Mouse (Mus musculus) midbrain, embryonic 10.5 days (tissue): ENCODE data around the gene Spryd4. TPM values are rescaled to one million over a fixed set of nuclear protein-coding genes. Genes with fewer than 3 reads are reported as not detected.
"Not testable (repeated sequence)": the region's sequence is repeated elsewhere in the genome, so short reads cannot be mapped to it uniquely, and the experiment has no call there.

ENCODE experiments used
- DNase-seq: peaks from one replicate; pipeline ENCODE4 v3.0.0-alpha.2; 2017; ENCODE audit warnings: low spot score
- H3K27ac ChIP-seq: fragments of 300-500 bp; sonication (generic); replicated peaks from 2 replicates; pipeline ENCODE4 v1.5.1; 2016; ENCODE audit warnings: mild to moderate bottlenecking
- H3K27me3 ChIP-seq: fragments of 300-500 bp; sonication (generic); 2 replicates; pipeline ENCODE4 v1.6.1; 2016; ENCODE audit warnings: low read depth, mild to moderate bottlenecking; ENCODE audit not compliant: poor library complexity, severe bottlenecking
- H3K36me3 ChIP-seq: fragments of 300-500 bp; sonication (generic); 2 replicates; pipeline ENCODE4 v1.6.1; 2016; ENCODE audit warnings: mild to moderate bottlenecking, moderate library complexity
- H3K4me1 ChIP-seq: fragments of 300-500 bp; sonication (generic); 2 replicates; pipeline ENCODE4 v1.6.1; 2016
- H3K4me3 ChIP-seq: fragments of 300-500 bp; sonication (generic); 2 replicates; pipeline ENCODE4 v1.5.1; 2016; ENCODE audit warnings: mild to moderate bottlenecking, moderate library complexity
- H3K9me3 ChIP-seq: fragments of 300-500 bp; sonication (generic); replicated peaks from 2 replicates; pipeline ENCODE4 v1.6.1; 2016; ENCODE audit warnings: mild to moderate bottlenecking
- WGBS: fragments of 180-500 bp; shearing (Covaris S2); methylation state at CpG from one replicate; pipeline ENCODE4 v1.1.7; 2016; 5-methylcytosine and 5-hydroxymethylcytosine counted together
- polyA plus RNA-seq: library from polyadenylated mRNA; unstranded; fragments of >200 nt; fragmentation: Nextera tagmentation; extraction: Ambion mirVana; gene quantifications from 2 replicates; pipeline ENCODE4 v1.2.1, GENCODE M21; 2016

Spryd4 gene
- polyA plus RNA-seq, 1 experiment from 2014 or later: 32.7 TPM

- no peak overlapping the region for H3K27ac ChIP-seq
- 90% methylated on average over 5 of the region's 5 CpGs for WGBS
- H3K27me3 ChIP-seq: peaks cover 23% of the 10 kb centered on the region
- DNase-seq: no peak
- no peak overlapping the region for H3K4me3 ChIP-seq
- H3K4me1 ChIP-seq: peaks cover 20% of the 10 kb centered on the region
- no peaks in the 10 kb centered on the region for H3K9me3 ChIP-seq
- peaks cover 4% of the 10 kb centered on the region; the same call in 1 of the 2 replicates for H3K36me3 ChIP-seq
Measured at GRCm38 (mm10) chr10:128214981-128215380, 3.4 kb upstream of the Spryd4 start.

GRCm38 (mm10) chr10:128214112-128214511 is 2.5 kb upstream of the Spryd4 start:
- not testable (repeated sequence) for DNase-seq, H3K4me3 ChIP-seq, H3K27ac ChIP-seq, H3K9me3 ChIP-seq, H3K36me3 ChIP-seq
- H3K4me1 ChIP-seq: peaks cover 20% of the 10 kb centered on the region
- peaks cover 23% of the 10 kb centered on the region for H3K27me3 ChIP-seq
- 92% methylated on average over 4 of the region's 4 CpGs for WGBS

DNA sequence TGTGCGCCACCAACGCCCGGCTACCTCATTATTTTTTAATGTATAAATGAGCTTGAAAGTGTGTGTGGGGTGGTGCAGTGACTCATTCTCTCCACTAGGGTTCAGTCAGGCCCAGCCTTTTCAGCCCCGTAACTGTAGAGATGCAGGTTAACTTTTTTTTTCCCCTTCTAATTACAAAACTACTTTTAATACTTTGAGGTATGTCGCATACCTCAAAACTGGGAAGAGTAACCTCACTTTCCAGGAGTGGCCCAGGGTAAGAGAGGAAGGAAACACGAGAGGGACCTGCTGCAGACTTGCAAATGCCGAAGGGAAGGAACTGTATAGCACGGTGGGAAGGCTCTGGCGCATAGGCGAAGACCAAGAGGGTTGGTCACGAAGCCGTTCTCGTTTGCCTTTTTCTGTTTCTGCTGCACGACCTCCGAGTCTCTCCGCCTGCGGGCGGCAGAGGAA is 1.3 kb upstream of the Spryd4 start:
- peak overlapping the region; percentile 49; the same call in 1 of the 2 replicates for H3K27ac ChIP-seq

DNA sequence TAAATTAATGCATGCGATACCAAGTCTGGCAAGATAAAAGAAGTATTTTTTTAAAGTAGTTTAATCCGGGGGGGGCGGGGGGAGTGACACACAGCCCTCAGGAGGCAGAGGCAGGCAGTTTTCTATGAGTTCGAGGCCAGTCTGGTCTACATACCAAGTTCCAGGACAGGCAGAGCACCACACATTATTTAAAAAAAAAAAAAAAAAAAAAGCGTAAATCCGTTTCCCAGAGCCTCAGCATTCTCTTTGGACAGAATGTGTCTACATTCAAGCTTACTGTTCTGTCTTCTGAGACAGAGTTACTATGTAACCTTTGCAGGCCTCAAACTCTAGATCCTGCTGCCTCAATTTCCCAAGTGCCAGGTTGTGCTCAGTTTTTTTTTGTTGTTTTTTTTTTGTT is 541 bp upstream of the Spryd4 start:
- peaks cover 20% of the 10 kb centered on the region for H3K4me1 ChIP-seq
- peaks cover 23% of the 10 kb centered on the region for H3K27me3 ChIP-seq
- H3K9me3 ChIP-seq: no peaks in the 10 kb centered on the region
- no peak for DNase-seq
- WGBS: 51% methylated on average over 6 of the region's 6 CpGs
- H3K4me3 ChIP-seq: peak overlapping the region; percentile 76
- peaks cover 16% of the 10 kb centered on the region for H3K36me3 ChIP-seq
- H3K27ac ChIP-seq: peak overlapping the region; percentile 85

More for the DNA sequence above, 1.3 kb upstream of the Spryd4 start:
- Histone ChIP-seq H3K9me3 (no peaks in the 10 kb centered on the region), H3K27me3 (peaks cover 23% of the 10 kb centered on the region), H3K4me3 (peak overlapping the region; percentile 49), H3K36me3 (peaks cover 14% of the 10 kb centered on the region), H3K4me1 (peaks cover 20% of the 10 kb centered on the region)
- 3% methylated on average over 18 of the region's 18 CpGs for WGBS
- peak; percentile 62 for DNase-seq

DNA sequence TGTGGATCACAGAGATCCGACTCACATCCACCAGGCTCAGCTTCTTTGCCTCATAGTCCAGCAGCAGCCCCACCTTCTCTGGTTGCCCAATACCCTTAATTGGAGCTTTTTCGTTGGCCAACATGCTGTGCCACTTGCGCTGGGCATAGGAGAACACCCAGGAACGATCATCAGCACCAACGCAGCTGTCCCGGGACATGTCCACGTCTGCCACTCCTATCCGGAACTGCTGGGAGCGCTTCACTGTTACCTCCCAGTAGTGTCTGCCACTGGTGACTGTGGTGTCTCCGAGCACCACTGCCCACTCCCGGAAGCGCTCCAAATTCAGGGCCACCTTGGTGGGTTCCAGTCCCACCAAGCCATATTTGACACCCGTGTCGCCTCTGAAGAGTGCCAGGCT is 653 bp downstream of the Spryd4 start:
- Histone ChIP-seq H3K27ac (peak overlapping the region; percentile 85), H3K4me1 (peaks cover 20% of the 10 kb centered on the region), H3K4me3 (peak overlapping the region; percentile 76), H3K27me3 (peaks cover 23% of the 10 kb centered on the region), H3K9me3 (no peaks in the 10 kb centered on the region), H3K36me3 (peaks cover 28% of the 10 kb centered on the region)
- 32% methylated on average over 14 of the region's 14 CpGs for WGBS
- no peak for DNase-seq

DNA sequence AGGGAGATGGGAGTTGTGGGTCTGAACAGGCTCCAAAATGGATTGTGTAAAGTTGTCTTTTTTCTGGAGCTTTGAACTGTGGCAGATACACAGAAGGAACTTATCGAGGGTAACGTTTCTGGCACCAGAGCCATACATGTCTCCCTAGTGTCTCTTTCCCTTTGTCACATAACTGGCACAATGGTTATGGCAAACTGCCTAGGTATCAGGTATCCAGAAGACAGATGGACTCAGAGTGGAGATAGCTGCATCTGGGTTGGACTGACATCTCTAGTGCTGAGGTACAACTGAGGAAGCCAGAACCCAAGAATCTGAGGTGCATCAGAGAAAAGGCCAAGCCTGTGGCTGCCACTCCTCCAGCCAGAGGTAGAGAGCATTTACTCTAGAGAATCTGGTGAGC is 1.5 kb downstream of the Spryd4 start:
- Histone ChIP-seq H3K27ac (no peak overlapping the region), H3K36me3 (peaks cover 28% of the 10 kb centered on the region), H3K4me1 (peaks cover 20% of the 10 kb centered on the region), H3K27me3 (peaks cover 23% of the 10 kb centered on the region), H3K9me3 (no peaks in the 10 kb centered on the region), H3K4me3 (peak overlapping the region; percentile 76)
- DNase-seq: no peak
- WGBS: 90% methylated on average over 2 of the region's 2 CpGs

GRCm38 (mm10) chr10:128209311-128210009 is 2.1 kb downstream of the Spryd4 start:
- Histone ChIP-seq H3K4me3 (no peak overlapping the region), H3K4me1 (peaks cover 20% of the 10 kb centered on the region), H3K9me3 (no peaks in the 10 kb centered on the region), H3K36me3 (peaks cover 28% of the 10 kb centered on the region), H3K27ac (no peak overlapping the region), H3K27me3 (peaks cover 16% of the 10 kb centered on the region)
- 95% methylated on average over 11 of the region's 11 CpGs for WGBS
- no peak for DNase-seq

DNA sequence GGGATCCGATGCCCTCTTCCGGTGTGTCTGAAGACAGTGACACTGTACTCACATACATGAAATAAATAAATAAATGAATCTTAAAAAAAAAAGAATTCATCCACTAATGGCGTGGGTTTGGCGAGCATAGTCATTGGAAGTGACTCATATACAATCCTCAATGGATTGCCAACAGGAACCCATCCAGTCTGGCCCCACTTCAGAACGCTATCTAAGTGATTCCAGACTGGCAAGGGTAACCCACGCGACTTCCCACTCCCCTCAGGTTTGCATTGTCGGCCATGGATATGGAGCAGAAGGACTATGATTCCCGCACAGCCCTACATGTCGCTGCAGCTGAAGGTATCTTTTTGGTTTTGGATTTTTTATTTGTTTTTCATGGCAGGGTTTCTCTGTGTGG is 3.3 kb downstream of the Spryd4 start:
- no peak for DNase-seq
- no peak overlapping the region for H3K27ac ChIP-seq
- 91% methylated on average over 10 of the region's 10 CpGs for WGBS
- peaks cover 19% of the 10 kb centered on the region for H3K4me1 ChIP-seq
- peaks cover 5% of the 10 kb centered on the region for H3K27me3 ChIP-seq
- H3K4me3 ChIP-seq: no peak overlapping the region
- H3K36me3 ChIP-seq: peaks cover 28% of the 10 kb centered on the region
- no peaks in the 10 kb centered on the region for H3K9me3 ChIP-seq

DNA sequence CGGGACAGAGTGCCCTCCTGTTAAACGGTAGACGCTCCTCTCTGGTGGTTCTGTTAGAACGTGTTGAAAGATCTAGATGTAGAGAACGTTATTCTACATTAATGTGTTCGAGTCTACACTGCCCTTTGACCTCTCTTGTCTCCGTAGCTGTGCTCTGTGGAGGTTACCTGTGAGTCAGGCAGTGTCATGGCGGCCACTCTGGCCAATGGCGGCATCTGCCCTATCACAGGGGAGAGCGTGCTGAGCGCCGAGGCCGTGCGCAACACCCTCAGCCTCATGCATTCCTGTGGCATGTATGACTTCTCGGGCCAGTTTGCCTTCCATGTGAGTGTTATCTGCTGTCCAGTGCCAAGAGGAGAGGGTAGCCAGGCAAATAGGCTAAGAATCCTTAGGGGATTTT is 6.7 kb downstream of the Spryd4 start:
- WGBS: 93% methylated on average over 15 of the region's 15 CpGs
- no peaks in the 10 kb centered on the region for H3K9me3 ChIP-seq
- peaks cover 24% of the 10 kb centered on the region for H3K36me3 ChIP-seq
- no peak for DNase-seq
- no peak overlapping the region for H3K27ac ChIP-seq
- no peaks in the 10 kb centered on the region for H3K27me3 ChIP-seq
- no peak overlapping the region for H3K4me3 ChIP-seq
- H3K4me1 ChIP-seq: no peaks in the 10 kb centered on the region

DNA sequence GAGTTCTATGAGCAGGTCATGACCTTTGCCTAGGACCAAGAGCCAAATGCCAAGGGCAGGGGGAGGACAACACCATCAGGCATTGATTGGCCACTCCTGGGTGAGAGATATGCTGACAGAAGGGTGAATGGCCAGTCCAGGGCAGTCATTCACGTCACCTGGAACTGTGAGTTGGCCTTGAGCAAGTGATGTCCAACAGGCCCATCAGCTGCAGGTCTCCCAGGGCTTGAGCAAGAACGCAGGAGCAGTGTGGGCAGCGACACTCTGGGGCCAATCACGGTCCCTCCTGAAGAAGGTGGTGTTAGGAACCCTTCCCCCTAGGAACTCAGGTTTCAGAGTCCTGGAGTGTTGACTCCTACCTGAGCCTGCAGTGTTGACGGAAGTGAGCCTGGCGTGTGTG is 9.8 kb downstream of the Spryd4 start:
- Histone ChIP-seq H3K36me3 (peaks cover 9% of the 10 kb centered on the region), H3K4me1 (no peaks in the 10 kb centered on the region), H3K27ac (no peak overlapping the region), H3K9me3 (no peaks in the 10 kb centered on the region), H3K27me3 (peaks cover 4% of the 10 kb centered on the region), H3K4me3 (no peak overlapping the region)
- no peak for DNase-seq
- 71% methylated on average over 5 of the region's 6 CpGs for WGBS

- H3K4me3 ChIP-seq: peak overlapping the region; percentile 85
- peaks cover 38% of the 10 kb centered on the region for H3K27me3 ChIP-seq
- WGBS: 1% methylated on average over 74 of the region's 79 CpGs
- H3K4me1 ChIP-seq: peaks cover 18% of the 10 kb centered on the region
- no peak for DNase-seq
- H3K9me3 ChIP-seq: no peaks in the 10 kb centered on the region
- H3K36me3 ChIP-seq: no peaks in the 10 kb centered on the region
- peak overlapping the region; percentile 83 for H3K27ac ChIP-seq
Measured at GRCm38 (mm10) chr10:128194551-128195461, 16.8 kb downstream of the Spryd4 start.

DNA sequence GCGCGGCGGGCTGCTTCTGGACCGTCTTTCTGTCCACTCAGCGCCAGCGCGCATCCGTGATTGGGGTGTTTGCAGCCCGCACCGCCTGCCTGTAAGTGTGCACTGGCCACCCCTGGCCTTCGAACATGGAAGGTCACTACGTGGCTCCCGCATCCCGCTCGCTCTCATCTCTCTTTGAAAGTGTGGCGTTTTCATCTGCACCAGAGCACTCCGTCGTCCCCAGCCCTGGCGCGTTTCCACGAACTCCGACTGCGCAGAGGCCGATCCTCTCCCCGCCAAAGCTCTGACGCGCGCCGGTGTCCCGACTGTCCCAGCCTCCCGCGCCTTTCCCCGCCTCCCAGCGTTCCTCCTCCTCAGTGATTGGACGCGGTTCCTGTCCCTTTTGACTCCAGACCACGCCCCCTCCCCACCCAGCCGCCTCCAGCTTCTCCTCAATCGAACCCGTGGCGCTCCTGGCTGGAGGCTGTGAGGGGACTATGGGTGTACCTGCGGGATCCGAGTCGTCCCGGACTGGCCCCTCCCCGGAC is 17.5 kb downstream of the Spryd4 start, which contains the start of gene Gls2:
TSS of gene Gls2 (plus strand) at position 434 of the 527 bp plus-strand sequence.
- under 1% methylated on average over 46 of the region's 46 CpGs for WGBS
- H3K27ac ChIP-seq: peak within 1 kb of the TSS; percentile 83
- no peaks in the 10 kb centered on the region for H3K9me3 ChIP-seq
- peaks cover 18% of the 10 kb centered on the region for H3K4me1 ChIP-seq
- no peaks in the 10 kb centered on the region for H3K36me3 ChIP-seq
- peaks cover 38% of the 10 kb centered on the region for H3K27me3 ChIP-seq
- DNase-seq: peak; percentile 99
- H3K4me3 ChIP-seq: peak within 1 kb of the TSS; percentile 85
